Mouse (Mus musculus) MEL (cell line): ENCODE results near the gene Drc3.

ENCODE experiments used
- CHD2 ChIP-seq: IDR thresholded peaks from 2 replicates; pipeline ENCODE4 v1.6.1; 2011; ENCODE audit warnings: low read length, improper control_type of control experiment
- POLR2A ChIP-seq, 2 experiments: IDR thresholded peaks; 2 replicates each; pipeline ENCODE4 v1.6.1; 2011 to 2012; ENCODE audit warnings: low read length in 2 of 2, mild to moderate bottlenecking in 2 of 2, control low read depth in 1 of 2, improper control_type of control experiment in 1 of 2, low read depth in 1 of 2, moderate library complexity in 1 of 2; ENCODE audit not compliant: control insufficient read depth in 1 of 2, insufficient read depth in 1 of 2, poor library complexity in 1 of 2
- POLR2AphosphoS5 ChIP-seq: IDR thresholded peaks from 2 replicates; pipeline ENCODE4 v1.6.1; 2012; ENCODE audit warnings: low read depth, borderline replicate concordance, mild to moderate bottlenecking, inconsistent platforms, low read length, moderate library complexity, mixed read lengths

GRCm38 (mm10) chr11:60355952-60356351 lies 2.8 kb downstream of the Drc3 start:
- no peak for TF ChIP-seq POLR2A (IDR thresholded peaks at IDR 0.05; ENCODE audit: control insufficient read depth in 1 of 2, insufficient read depth in 1 of 2, low read depth in 1 of 2, low read length in 2 of 2, poor library complexity in 1 of 2)
- TF ChIP-seq CHD2 = no peak
- no peak for TF ChIP-seq POLR2AphosphoS5
